Mouse (Mus musculus): ENCODE measurements around the gene A930033H14Rik. TPM values are rescaled to one million over a fixed set of nuclear protein-coding genes. Genes with fewer than 3 reads are reported as not detected.

A930033H14Rik gene
- polyA plus RNA-seq, 1 experiment from 2014 or later, result 0.93 TPM

DNA sequence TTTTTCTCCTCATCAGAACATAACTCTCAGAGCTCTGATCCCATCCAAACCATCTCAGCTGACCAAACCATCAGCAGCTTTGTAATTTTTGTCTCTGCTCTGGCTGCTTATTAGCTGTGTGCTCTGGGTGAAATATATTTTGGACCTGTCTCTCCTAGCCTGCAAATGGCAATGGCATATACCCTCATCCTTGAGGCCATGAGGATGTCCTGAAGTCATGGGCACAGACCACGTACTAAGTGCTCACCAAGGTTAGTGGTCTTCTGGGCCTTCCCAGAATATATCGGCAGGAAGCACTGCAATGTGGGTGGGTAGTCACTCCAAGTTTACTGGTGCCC is 6.4 kb upstream of the A930033H14Rik start:
- Histone ChIP-seq H3K27ac (ENCODE audit: low read length) (no peak overlapping the region), H3K36me3 (ENCODE audit: control insufficient read depth, insufficient read depth, low read length) (no peaks in the 10 kb centered on the region), H3K9ac (ENCODE audit: low read depth, low read length) (no peak overlapping the region), H3K4me2 (ENCODE audit: low read depth, low read length) (no peak overlapping the region), H3K9me3 (ENCODE audit: control insufficient read depth, low read length) (no peaks in the 10 kb centered on the region), H3K4me1 (ENCODE audit: control insufficient read depth, insufficient read depth, low read length) (peaks cover 7% of the 10 kb centered on the region), H3K4me3 (ENCODE audit: low read length) (no peak overlapping the region), H3K27me3 (replicated peaks; ENCODE audit: control insufficient read depth, insufficient read depth, low read length) (no peaks in the 10 kb centered on the region)
- WGBS, result 84% methylated on average over 2 of the region's 2 CpGs
- ATAC-seq, result no peak

DNA sequence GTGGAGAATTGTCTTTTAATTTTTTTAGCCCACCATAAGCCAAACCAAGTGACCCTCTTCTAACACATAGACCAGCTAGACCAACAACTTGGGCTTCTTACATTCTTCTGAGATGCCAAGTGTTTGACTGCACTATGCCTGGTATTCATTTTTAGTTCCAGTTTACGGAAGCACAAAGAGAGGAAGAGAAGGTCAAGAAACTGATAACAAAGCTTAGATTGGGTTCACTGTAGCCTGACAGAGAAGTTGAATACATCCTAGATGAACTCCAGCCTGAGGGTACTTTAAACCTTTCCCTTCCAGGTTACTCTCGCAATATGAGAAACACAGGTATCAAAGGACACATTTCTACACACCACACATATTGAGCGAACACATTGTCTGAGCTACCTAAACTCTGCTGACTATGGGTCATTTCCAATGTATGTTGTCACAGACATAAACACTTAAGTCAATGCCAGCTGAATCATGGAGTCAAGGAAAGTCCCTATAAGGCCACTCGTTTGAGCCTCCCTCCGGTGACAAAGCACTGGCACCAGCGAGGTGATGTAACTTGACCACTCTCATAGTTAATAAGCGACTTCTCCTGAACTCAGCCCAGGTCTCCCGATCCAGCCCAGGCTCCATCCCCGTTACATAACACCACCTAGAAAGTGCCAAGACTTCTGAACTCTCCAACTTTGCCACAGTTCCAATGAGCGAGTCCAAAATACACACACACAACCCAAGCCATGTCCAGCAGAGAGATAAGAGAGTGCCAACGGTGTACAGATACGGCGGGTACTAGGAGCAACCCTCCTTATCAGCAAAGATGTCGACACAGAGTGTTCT is 5.8 kb upstream of the A930033H14Rik start:
- Histone ChIP-seq H3K4me2 (ENCODE audit: low read depth, low read length) (no peak overlapping the region), H3K4me1 (ENCODE audit: control insufficient read depth, insufficient read depth, low read length) (peaks cover 13% of the 10 kb centered on the region), H3K4me3 (ENCODE audit: low read length) (no peak overlapping the region), H3K9ac (ENCODE audit: low read depth, low read length) (no peak overlapping the region), H3K9me3 (ENCODE audit: control insufficient read depth, low read length) (no peaks in the 10 kb centered on the region), H3K36me3 (ENCODE audit: control insufficient read depth, insufficient read depth, low read length) (no peaks in the 10 kb centered on the region), H3K27me3 (replicated peaks; ENCODE audit: control insufficient read depth, insufficient read depth, low read length) (no peaks in the 10 kb centered on the region), H3K27ac (ENCODE audit: low read length) (no peak overlapping the region)
- ATAC-seq, result peak; percentile 60
- 73% methylated on average over 14 of the region's 14 CpGs for WGBS

GRCm38 (mm10) chr10:69217127-69217690 is 4.3 kb upstream of the A930033H14Rik start:
- no peak overlapping the region for H3K4me3 ChIP-seq (ENCODE audit: low read length)
- WGBS, result 94% methylated on average over 4 of the region's 4 CpGs
- no peak for ATAC-seq
- no peak overlapping the region for H3K9ac ChIP-seq (ENCODE audit: low read depth, low read length)
- H3K27ac ChIP-seq (ENCODE audit: low read length), result no peak overlapping the region
- H3K9me3 ChIP-seq (ENCODE audit: control insufficient read depth, low read length), result no peaks in the 10 kb centered on the region
- H3K36me3 ChIP-seq (ENCODE audit: control insufficient read depth, insufficient read depth, low read length), result no peaks in the 10 kb centered on the region
- H3K4me2 ChIP-seq (ENCODE audit: low read depth, low read length), result no peak overlapping the region
- H3K4me1 ChIP-seq (ENCODE audit: control insufficient read depth, insufficient read depth, low read length), result peaks cover 15% of the 10 kb centered on the region
- no peaks in the 10 kb centered on the region for H3K27me3 ChIP-seq (replicated peaks; ENCODE audit: control insufficient read depth, insufficient read depth, low read length)

DNA sequence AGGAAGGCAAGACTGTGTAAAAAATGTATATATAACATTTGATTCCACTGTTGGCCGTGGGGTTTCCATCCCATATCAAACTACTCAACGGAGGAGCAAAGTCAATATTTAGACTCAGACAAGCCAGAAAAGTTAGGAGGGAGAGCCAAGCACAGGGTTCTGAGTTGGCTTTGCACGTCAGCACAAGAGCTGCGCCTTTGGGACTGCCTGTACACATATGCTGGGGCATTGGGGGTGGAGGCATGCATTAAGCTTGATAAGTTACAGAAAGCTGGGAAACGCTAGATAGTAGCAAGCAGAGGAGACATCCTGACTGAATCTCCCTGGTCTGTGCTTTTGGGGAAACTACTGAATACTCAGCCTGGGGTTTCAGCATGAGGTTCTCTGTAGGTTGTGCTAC is 1.1 kb upstream of the A930033H14Rik start:
- Histone ChIP-seq H3K36me3 (ENCODE audit: control insufficient read depth, insufficient read depth, low read length) (peaks cover 3% of the 10 kb centered on the region; the same call in 1 of the 2 replicates), H3K4me1 (ENCODE audit: control insufficient read depth, insufficient read depth, low read length) (peaks cover 19% of the 10 kb centered on the region), H3K9ac (ENCODE audit: low read depth, low read length) (peak overlapping the region; percentile 96), H3K27ac (ENCODE audit: low read length) (peak overlapping the region; percentile 99), H3K4me3 (ENCODE audit: low read length) (peak overlapping the region; percentile 81), H3K9me3 (ENCODE audit: control insufficient read depth, low read length) (no peaks in the 10 kb centered on the region), H3K4me2 (ENCODE audit: low read depth, low read length) (peak overlapping the region; percentile 74), H3K27me3 (replicated peaks; ENCODE audit: control insufficient read depth, insufficient read depth, low read length) (no peaks in the 10 kb centered on the region)
- no peak for ATAC-seq
- WGBS, result 16% methylated on average over 5 of the region's 5 CpGs

GRCm38 (mm10) chr10:69213451-69213877 is 566 bp upstream of the A930033H14Rik start:
- Histone ChIP-seq H3K9me3 (ENCODE audit: control insufficient read depth, low read length) (no peaks in the 10 kb centered on the region), H3K27ac (ENCODE audit: low read length) (peak overlapping the region; percentile 99), H3K4me1 (ENCODE audit: control insufficient read depth, insufficient read depth, low read length) (peaks cover 19% of the 10 kb centered on the region), H3K27me3 (replicated peaks; ENCODE audit: control insufficient read depth, insufficient read depth, low read length) (no peaks in the 10 kb centered on the region), H3K9ac (ENCODE audit: low read depth, low read length) (peak overlapping the region; percentile 96), H3K4me2 (ENCODE audit: low read depth, low read length) (peak overlapping the region; percentile 74), H3K36me3 (ENCODE audit: control insufficient read depth, insufficient read depth, low read length) (peaks cover 3% of the 10 kb centered on the region; the same call in 1 of the 2 replicates), H3K4me3 (ENCODE audit: low read length) (peak overlapping the region; percentile 81)
- ATAC-seq, result peak; percentile 83
- WGBS, result under 1% methylated on average over 21 of the region's 21 CpGs

DNA sequence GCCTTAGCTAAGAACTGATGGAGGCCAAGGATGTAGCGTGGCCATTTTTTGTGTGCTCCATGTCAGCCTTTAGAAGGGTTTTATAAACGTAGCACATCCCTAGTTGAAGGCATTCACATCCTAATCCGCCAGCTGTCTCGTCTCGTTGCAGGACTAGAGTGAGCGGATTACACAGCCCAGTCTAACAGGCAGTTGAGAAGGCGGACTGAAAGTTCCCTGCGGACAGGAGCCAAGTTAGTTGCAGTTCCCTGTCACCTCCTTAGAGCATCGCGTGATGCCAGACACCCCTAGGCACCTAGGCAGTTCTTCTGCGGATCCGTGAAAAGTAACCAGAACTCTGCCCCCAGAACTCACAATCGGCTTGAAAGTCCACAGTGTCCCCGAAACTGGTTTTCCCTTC is 922 bp downstream of the A930033H14Rik start:
- Histone ChIP-seq H3K27ac (ENCODE audit: low read length) (peak overlapping the region; percentile 99), H3K9ac (ENCODE audit: low read depth, low read length) (peak overlapping the region; percentile 96), H3K36me3 (ENCODE audit: control insufficient read depth, insufficient read depth, low read length) (peaks cover 3% of the 10 kb centered on the region; the same call in 1 of the 2 replicates), H3K4me1 (ENCODE audit: control insufficient read depth, insufficient read depth, low read length) (peaks cover 19% of the 10 kb centered on the region), H3K4me2 (ENCODE audit: low read depth, low read length) (peak overlapping the region; percentile 74), H3K27me3 (replicated peaks; ENCODE audit: control insufficient read depth, insufficient read depth, low read length) (no peaks in the 10 kb centered on the region), H3K4me3 (ENCODE audit: low read length) (peak overlapping the region; percentile 81), H3K9me3 (ENCODE audit: control insufficient read depth, low read length) (no peaks in the 10 kb centered on the region)
- ATAC-seq, result 0 out of 2 replicates have a peak, but pooled peaks have one; percentile 11
- WGBS, result 2% methylated on average over 14 of the region's 14 CpGs

DNA sequence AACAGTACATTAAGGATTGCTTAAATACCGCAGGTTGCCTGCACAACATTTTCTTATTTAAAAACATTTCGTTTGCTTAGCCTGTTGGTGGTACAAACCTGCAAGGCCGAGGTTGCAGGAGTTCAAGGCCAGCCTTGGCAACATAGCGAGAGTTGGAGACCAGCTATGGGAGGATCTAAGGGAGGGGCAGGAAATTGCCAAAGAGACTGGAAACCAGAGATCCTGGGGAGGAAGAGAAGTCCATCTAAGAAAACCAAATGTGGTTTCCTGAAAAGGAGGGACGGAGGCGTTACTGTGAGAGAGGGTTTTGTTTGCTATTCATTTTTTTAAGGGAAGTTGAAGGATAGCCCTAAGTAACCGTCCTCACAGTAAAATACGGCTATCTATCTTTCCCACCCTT is 1.3 kb downstream of the A930033H14Rik start:
- Histone ChIP-seq H3K27ac (ENCODE audit: low read length) (peak overlapping the region; percentile 99), H3K4me2 (ENCODE audit: low read depth, low read length) (peak overlapping the region; percentile 74), H3K36me3 (ENCODE audit: control insufficient read depth, insufficient read depth, low read length) (peaks cover 3% of the 10 kb centered on the region; the same call in 1 of the 2 replicates), H3K9me3 (ENCODE audit: control insufficient read depth, low read length) (no peaks in the 10 kb centered on the region), H3K9ac (ENCODE audit: low read depth, low read length) (peak overlapping the region; percentile 96), H3K27me3 (replicated peaks; ENCODE audit: control insufficient read depth, insufficient read depth, low read length) (no peaks in the 10 kb centered on the region), H3K4me1 (ENCODE audit: control insufficient read depth, insufficient read depth, low read length) (peaks cover 19% of the 10 kb centered on the region), H3K4me3 (ENCODE audit: low read length) (peak overlapping the region; percentile 81)
- no peak for ATAC-seq
- 43% methylated on average over 8 of the region's 8 CpGs for WGBS

GRCm38 (mm10) chr10:69210659-69211058 is 2.2 kb downstream of the A930033H14Rik start:
- 77% methylated on average over 5 of the region's 5 CpGs for WGBS
- Histone ChIP-seq H3K36me3 (ENCODE audit: control insufficient read depth, insufficient read depth, low read length) (peaks cover 3% of the 10 kb centered on the region; the same call in 1 of the 2 replicates), H3K9me3 (ENCODE audit: control insufficient read depth, low read length) (no peaks in the 10 kb centered on the region), H3K4me1 (ENCODE audit: control insufficient read depth, insufficient read depth, low read length) (peaks cover 19% of the 10 kb centered on the region), H3K27ac (ENCODE audit: low read length) (no peak overlapping the region), H3K4me2 (ENCODE audit: low read depth, low read length) (no peak overlapping the region), H3K9ac (ENCODE audit: low read depth, low read length) (no peak overlapping the region), H3K27me3 (replicated peaks; ENCODE audit: control insufficient read depth, insufficient read depth, low read length) (no peaks in the 10 kb centered on the region), H3K4me3 (ENCODE audit: low read length) (no peak overlapping the region)
- no peak for ATAC-seq

- ATAC-seq, result no peak
- peaks cover 19% of the 10 kb centered on the region for H3K4me1 ChIP-seq (ENCODE audit: control insufficient read depth, insufficient read depth, low read length)
- WGBS, result 97% methylated on average over 10 of the region's 10 CpGs
- no peaks in the 10 kb centered on the region for H3K27me3 ChIP-seq (replicated peaks; ENCODE audit: control insufficient read depth, insufficient read depth, low read length)
- H3K4me3 ChIP-seq (ENCODE audit: low read length), result no peak overlapping the region
- no peak overlapping the region for H3K9ac ChIP-seq (ENCODE audit: low read depth, low read length)
- peaks cover 3% of the 10 kb centered on the region; the same call in 1 of the 2 replicates for H3K36me3 ChIP-seq (ENCODE audit: control insufficient read depth, insufficient read depth, low read length)
- no peaks in the 10 kb centered on the region for H3K9me3 ChIP-seq (ENCODE audit: control insufficient read depth, low read length)
- H3K4me2 ChIP-seq (ENCODE audit: low read depth, low read length), result no peak overlapping the region
- H3K27ac ChIP-seq (ENCODE audit: low read length), result no peak overlapping the region
Measured at GRCm38 (mm10) chr10:69210006-69210405, 2.9 kb downstream of the A930033H14Rik start.
